Mouse (Mus musculus): ENCODE measurements around the gene Polr1d. TPM values are rescaled to one million over a fixed set of nuclear protein-coding genes. Genes with fewer than 3 reads are reported as not detected.

Gene Polr1d
- polyA plus RNA-seq, 1 experiment from 2014 or later = 103 TPM

DNA sequence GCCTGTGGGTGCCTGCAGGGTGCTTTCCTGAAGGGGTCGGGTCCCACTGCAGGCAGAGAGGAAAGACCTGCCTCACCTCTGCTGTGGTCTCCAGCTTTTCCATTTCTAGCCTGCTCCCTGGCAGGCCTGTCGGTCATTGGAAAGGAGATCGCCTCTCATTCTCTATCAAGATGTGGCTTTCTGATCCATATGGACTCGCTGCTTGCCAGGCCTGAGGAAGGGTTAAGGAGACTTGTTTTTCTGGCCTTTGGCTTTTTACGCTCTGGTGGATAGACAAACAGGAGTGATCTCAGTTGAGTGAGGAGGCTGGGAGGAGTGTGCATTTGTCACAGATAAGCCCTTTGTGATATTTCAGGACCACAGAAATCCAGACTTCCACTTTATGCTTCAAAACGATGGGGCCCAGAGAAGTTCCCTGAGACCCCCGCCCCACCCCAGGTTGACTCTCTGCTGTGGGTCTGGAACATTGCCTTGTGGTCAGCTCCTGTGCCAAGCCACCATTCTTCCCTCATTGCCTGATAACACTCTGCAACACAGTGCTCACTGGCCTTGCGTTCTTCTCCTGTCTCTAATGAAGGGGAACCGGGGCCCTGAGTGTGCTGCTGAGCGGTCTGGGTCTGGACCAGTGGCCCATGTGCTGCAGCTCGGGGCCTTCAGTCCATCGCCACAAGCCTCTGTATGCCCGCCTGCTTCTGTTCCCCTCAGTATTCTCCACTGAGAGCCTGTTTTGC, 32.2 kb downstream of the Polr1d start:
- no peaks in the 10 kb centered on the region for H3K9me3 ChIP-seq (replicated peaks; ENCODE audit: control insufficient read depth, low read length)
- no peak overlapping the region for H3K27ac ChIP-seq (ENCODE audit: low read depth, low read length)
- no peak for ATAC-seq (replicated peaks; ENCODE audit: insufficient number of reproducible peaks, low FRiP score, low TSS enrichment)
- no peak overlapping the region for H3K4me3 ChIP-seq (ENCODE audit: low read depth, low read length)
- no peaks in the 10 kb centered on the region for H3K27me3 ChIP-seq (ENCODE audit: control insufficient read depth, insufficient read depth, low read length)
- 85% methylated on average over 13 of the region's 13 CpGs for WGBS (ENCODE audit: insufficient replicate concordance)
- no peak overlapping the region for H3K9ac ChIP-seq (ENCODE audit: low read depth, low read length)
- peaks cover 24% of the 10 kb centered on the region for H3K36me3 ChIP-seq (ENCODE audit: control insufficient read depth, insufficient read depth, low read length)
- H3K4me2 ChIP-seq = no peak overlapping the region
- H3K4me1 ChIP-seq (ENCODE audit: control insufficient read depth, insufficient read depth, low read length) = no peaks in the 10 kb centered on the region

DNA sequence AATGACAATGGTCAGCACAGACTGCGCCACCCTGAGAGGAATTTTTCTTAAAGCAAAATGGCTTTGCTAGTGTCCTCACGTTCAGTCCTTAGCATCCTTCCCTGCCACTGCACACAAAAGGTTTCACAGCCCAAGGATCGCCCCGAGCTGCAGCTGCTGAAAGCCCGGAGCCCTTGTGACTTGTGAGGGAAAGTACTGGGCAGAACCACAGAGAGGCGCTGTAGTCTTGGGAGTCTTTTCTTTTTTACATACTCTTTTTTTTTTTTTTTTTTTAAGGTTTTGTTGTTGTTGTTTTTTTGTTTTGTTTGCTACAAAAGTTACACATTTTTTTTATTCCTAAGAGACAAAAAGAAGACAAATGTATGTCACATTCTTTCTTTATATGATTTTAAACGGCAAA, 37.9 kb downstream of the Polr1d start:
- Histone ChIP-seq H3K27ac (ENCODE audit: low read depth, low read length) (no peak overlapping the region), H3K4me3 (ENCODE audit: low read depth, low read length) (no peak overlapping the region), H3K4me2 (no peak overlapping the region), H3K36me3 (ENCODE audit: control insufficient read depth, insufficient read depth, low read length) (peaks cover 11% of the 10 kb centered on the region), H3K27me3 (ENCODE audit: control insufficient read depth, insufficient read depth, low read length) (no peaks in the 10 kb centered on the region), H3K4me1 (ENCODE audit: control insufficient read depth, insufficient read depth, low read length) (no peaks in the 10 kb centered on the region), H3K9ac (ENCODE audit: low read depth, low read length) (no peak overlapping the region), H3K9me3 (replicated peaks; ENCODE audit: control insufficient read depth, low read length) (no peaks in the 10 kb centered on the region)
- WGBS (ENCODE audit: insufficient replicate concordance) = 78% methylated on average over 7 of the region's 7 CpGs
- ATAC-seq (replicated peaks; ENCODE audit: insufficient number of reproducible peaks, low FRiP score, low TSS enrichment) = no peak

DNA sequence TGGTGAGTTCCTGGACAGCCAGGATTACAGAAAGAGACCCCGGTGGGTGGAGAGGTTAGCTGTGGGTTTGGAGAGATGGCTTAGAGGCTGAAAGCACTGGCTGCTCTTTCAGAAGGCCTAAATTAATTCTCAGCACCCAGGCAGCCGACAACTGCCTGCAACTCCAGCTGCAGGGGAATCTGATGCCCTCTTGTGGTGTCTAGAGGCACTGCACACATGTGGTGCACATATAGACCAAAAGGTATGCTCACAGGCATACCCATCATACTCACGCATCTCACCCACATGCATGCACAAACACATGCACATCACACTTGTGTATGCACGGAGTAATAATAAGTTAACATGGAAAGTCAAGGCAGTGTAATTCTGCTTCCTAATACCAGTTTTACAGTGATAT, 38.8 kb downstream of the Polr1d start:
- H3K36me3 ChIP-seq (ENCODE audit: control insufficient read depth, insufficient read depth, low read length) = peaks cover 11% of the 10 kb centered on the region
- H3K9me3 ChIP-seq (replicated peaks; ENCODE audit: control insufficient read depth, low read length) = no peaks in the 10 kb centered on the region
- no peak overlapping the region for H3K4me2 ChIP-seq
- no peak overlapping the region for H3K27ac ChIP-seq (ENCODE audit: low read depth, low read length)
- no peak for ATAC-seq (replicated peaks; ENCODE audit: insufficient number of reproducible peaks, low FRiP score, low TSS enrichment)
- 90% methylated on average over 4 of the region's 4 CpGs for WGBS (ENCODE audit: insufficient replicate concordance)
- H3K4me1 ChIP-seq (ENCODE audit: control insufficient read depth, insufficient read depth, low read length) = no peaks in the 10 kb centered on the region
- no peak overlapping the region for H3K9ac ChIP-seq (ENCODE audit: low read depth, low read length)
- no peak overlapping the region for H3K4me3 ChIP-seq (ENCODE audit: low read depth, low read length)
- no peaks in the 10 kb centered on the region for H3K27me3 ChIP-seq (ENCODE audit: control insufficient read depth, insufficient read depth, low read length)

DNA sequence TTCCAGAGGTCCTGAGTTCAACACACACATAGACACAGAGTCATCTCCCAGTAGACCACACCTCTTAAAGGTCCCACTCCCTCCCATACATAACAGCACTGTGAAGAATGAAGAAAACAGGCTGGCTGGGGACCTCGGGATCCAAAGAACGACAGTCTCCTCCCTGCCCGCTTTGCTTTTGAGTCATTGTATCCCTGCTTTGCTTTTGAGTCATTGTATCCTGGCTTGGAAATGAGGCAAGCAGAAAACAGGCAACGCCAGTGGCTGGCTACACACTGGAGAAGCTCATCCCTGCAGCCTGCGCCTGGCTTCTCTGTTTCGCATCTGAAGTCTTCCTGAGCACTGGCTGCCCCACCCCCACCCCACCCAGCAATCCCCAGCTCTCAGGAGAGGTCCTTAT, 40.2 kb downstream of the Polr1d start:
- Histone ChIP-seq H3K36me3 (ENCODE audit: control insufficient read depth, insufficient read depth, low read length) (peaks cover 4% of the 10 kb centered on the region), H3K4me3 (ENCODE audit: low read depth, low read length) (no peak overlapping the region), H3K9ac (ENCODE audit: low read depth, low read length) (no peak overlapping the region), H3K27me3 (ENCODE audit: control insufficient read depth, insufficient read depth, low read length) (no peaks in the 10 kb centered on the region), H3K9me3 (replicated peaks; ENCODE audit: control insufficient read depth, low read length) (no peaks in the 10 kb centered on the region; the same call in 1 of the 2 replicates), H3K4me1 (ENCODE audit: control insufficient read depth, insufficient read depth, low read length) (no peaks in the 10 kb centered on the region), H3K4me2 (no peak overlapping the region), H3K27ac (ENCODE audit: low read depth, low read length) (no peak overlapping the region)
- ATAC-seq (replicated peaks; ENCODE audit: insufficient number of reproducible peaks, low FRiP score, low TSS enrichment) = no peak
- WGBS (ENCODE audit: insufficient replicate concordance) = 30% methylated on average over 6 of the region's 6 CpGs

DNA sequence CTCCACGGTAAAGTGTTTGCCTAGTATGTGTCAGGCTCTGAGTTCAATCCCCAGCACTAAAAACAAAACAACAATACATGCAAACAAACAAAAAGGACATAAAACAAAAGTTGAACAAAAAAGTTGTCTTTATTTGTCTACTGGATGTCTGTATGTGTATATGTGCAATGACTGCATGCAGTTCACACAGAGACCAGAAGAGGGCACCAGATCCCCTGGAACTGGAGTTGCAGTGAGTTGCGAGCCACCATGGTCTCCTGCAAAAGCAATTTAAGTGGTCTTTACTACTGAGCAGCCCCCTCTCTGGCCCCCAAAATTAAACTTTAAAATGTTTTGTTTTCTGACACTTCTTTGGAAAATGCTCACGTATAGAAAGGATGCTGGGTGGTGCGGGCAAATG, 44.3 kb downstream of the Polr1d start:
- no peak for ATAC-seq (replicated peaks; ENCODE audit: insufficient number of reproducible peaks, low FRiP score, low TSS enrichment)
- H3K9me3 ChIP-seq (replicated peaks; ENCODE audit: control insufficient read depth, low read length) = no peaks in the 10 kb centered on the region; the same call in 1 of the 2 replicates
- H3K9ac ChIP-seq (ENCODE audit: low read depth, low read length) = no peak overlapping the region
- H3K27ac ChIP-seq (ENCODE audit: low read depth, low read length) = no peak overlapping the region
- 86% methylated on average over 4 of the region's 4 CpGs for WGBS (ENCODE audit: insufficient replicate concordance)
- no peaks in the 10 kb centered on the region for H3K4me1 ChIP-seq (ENCODE audit: control insufficient read depth, insufficient read depth, low read length)
- no peak overlapping the region for H3K4me3 ChIP-seq (ENCODE audit: low read depth, low read length)
- 0 out of 2 replicates have a peak, but pooled peaks cover 2% of the 10 kb centered on the region for H3K27me3 ChIP-seq (ENCODE audit: control insufficient read depth, insufficient read depth, low read length)
- no peak overlapping the region for H3K4me2 ChIP-seq
- no peaks in the 10 kb centered on the region for H3K36me3 ChIP-seq (ENCODE audit: control insufficient read depth, insufficient read depth, low read length)

DNA sequence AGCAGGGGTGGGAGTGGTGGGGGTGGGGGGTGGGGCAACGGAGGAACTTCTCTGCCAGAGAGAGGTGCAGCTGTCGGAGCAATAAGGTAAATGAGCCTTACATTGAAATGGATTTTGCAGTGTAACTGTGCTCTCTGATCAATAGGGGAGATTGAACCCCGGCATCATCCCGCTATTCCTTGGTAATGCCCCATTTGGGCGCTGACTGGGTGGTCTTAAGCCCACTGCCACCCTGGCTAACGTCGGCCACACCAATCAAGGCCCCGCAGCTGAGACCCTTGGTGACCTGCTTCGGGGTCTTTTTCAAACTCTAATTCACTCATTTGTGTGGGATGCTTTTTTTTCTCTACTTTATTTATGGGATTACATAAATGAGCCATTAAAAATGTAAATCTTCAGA, 47.9 kb downstream of the Polr1d start:
- H3K4me2 ChIP-seq = no peak overlapping the region
- no peak for ATAC-seq (replicated peaks; ENCODE audit: insufficient number of reproducible peaks, low FRiP score, low TSS enrichment)
- no peaks in the 10 kb centered on the region for H3K36me3 ChIP-seq (ENCODE audit: control insufficient read depth, insufficient read depth, low read length)

DNA sequence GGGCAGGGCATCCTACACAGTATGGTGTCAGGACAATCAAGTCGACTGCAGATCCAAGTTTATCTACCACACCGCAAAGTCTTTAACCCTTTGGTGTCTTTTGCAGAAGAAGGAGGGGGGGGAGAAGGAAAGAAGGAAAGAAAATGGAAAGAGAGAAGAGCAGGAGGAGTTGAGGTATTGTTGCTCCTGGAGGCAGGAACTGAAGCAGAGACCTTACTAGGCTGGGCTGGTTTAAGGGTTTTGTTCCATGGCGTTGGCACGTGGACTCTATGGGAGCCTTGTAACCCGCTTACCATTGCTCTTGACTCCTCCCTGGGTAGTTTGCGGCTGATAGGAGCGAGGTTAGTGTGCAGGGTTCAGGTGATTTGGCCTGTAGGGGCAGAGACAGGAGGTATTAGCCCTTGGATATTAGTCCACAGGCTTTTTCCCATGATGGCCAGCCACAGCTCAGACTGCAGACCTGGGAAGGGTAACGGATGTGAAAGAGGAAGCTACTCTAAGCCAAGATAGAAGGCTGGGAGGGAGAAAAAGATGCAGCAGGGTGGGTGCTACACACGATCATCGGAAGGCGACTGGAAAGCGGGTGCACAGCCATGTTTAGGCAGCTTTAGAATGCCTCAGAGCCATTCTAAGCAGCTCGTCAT, 48.8 kb downstream of the Polr1d start:
- Histone ChIP-seq H3K27me3 (ENCODE audit: control insufficient read depth, insufficient read depth, low read length) (0 out of 2 replicates have a peak, but pooled peaks cover 2% of the 10 kb centered on the region), H3K36me3 (ENCODE audit: control insufficient read depth, insufficient read depth, low read length) (no peaks in the 10 kb centered on the region), H3K4me3 (ENCODE audit: low read depth, low read length) (no peak overlapping the region), H3K4me2 (no peak overlapping the region), H3K27ac (ENCODE audit: low read depth, low read length) (no peak overlapping the region), H3K9ac (ENCODE audit: low read depth, low read length) (no peak overlapping the region), H3K4me1 (ENCODE audit: control insufficient read depth, insufficient read depth, low read length) (no peaks in the 10 kb centered on the region), H3K9me3 (replicated peaks; ENCODE audit: control insufficient read depth, low read length) (no peaks in the 10 kb centered on the region; the same call in 1 of the 2 replicates)
- ATAC-seq (replicated peaks; ENCODE audit: insufficient number of reproducible peaks, low FRiP score, low TSS enrichment) = no peak
- WGBS (ENCODE audit: insufficient replicate concordance) = 78% methylated on average over 13 of the region's 13 CpGs

More for the DNA sequence above, 47.9 kb downstream of the Polr1d start:
- H3K27ac ChIP-seq (ENCODE audit: low read depth, low read length) = no peak overlapping the region
- 0 out of 2 replicates have a peak, but pooled peaks cover 2% of the 10 kb centered on the region for H3K27me3 ChIP-seq (ENCODE audit: control insufficient read depth, insufficient read depth, low read length)
- no peak overlapping the region for H3K9ac ChIP-seq (ENCODE audit: low read depth, low read length)
- no peaks in the 10 kb centered on the region; the same call in 1 of the 2 replicates for H3K9me3 ChIP-seq (replicated peaks; ENCODE audit: control insufficient read depth, low read length)
- WGBS (ENCODE audit: insufficient replicate concordance) = 65% methylated on average over 9 of the region's 9 CpGs
- H3K4me3 ChIP-seq (ENCODE audit: low read depth, low read length) = no peak overlapping the region
- H3K4me1 ChIP-seq (ENCODE audit: control insufficient read depth, insufficient read depth, low read length) = no peaks in the 10 kb centered on the region

DNA sequence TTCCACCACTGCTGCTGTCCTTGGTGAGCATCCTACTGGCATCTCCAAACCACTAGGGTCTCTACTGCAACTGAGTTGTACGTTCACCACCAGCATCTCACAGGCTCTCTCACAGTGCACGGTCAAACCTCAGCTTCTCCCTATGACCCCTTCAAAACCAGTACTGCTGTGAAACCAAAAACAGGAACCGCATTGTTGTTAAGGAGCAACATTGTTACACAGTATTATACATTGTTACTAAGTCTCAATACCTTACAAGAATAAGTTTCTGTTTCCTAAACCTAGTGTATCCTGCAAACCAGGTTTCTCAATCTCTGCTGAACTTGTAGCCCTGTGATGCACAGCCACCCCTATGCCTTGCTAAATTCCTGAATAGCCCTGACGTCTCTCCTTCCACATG, 51.0 kb downstream of the Polr1d start:
- ATAC-seq (replicated peaks; ENCODE audit: insufficient number of reproducible peaks, low FRiP score, low TSS enrichment) = no peak
- Histone ChIP-seq H3K9me3 (replicated peaks; ENCODE audit: control insufficient read depth, low read length) (no peaks in the 10 kb centered on the region), H3K4me1 (ENCODE audit: control insufficient read depth, insufficient read depth, low read length) (no peaks in the 10 kb centered on the region), H3K27ac (ENCODE audit: low read depth, low read length) (no peak overlapping the region), H3K9ac (ENCODE audit: low read depth, low read length) (no peak overlapping the region), H3K36me3 (ENCODE audit: control insufficient read depth, insufficient read depth, low read length) (no peaks in the 10 kb centered on the region), H3K27me3 (ENCODE audit: control insufficient read depth, insufficient read depth, low read length) (0 out of 2 replicates have a peak, but pooled peaks cover 2% of the 10 kb centered on the region), H3K4me2 (no peak overlapping the region), H3K4me3 (ENCODE audit: low read depth, low read length) (no peak overlapping the region)
- 86% methylated on average over 4 of the region's 4 CpGs for WGBS (ENCODE audit: insufficient replicate concordance)
